Mouse (Mus musculus) liver, adult 2 months (tissue): Measurements from ENCODE around the gene Dock4. TPM values are rescaled to one million over a fixed set of nuclear protein-coding genes. Genes with fewer than 3 reads are reported as not detected.

Experiments used
- DNase-seq: peaks from one replicate; pipeline ENCODE4 v3.0.0-alpha.2; 2011; ENCODE audit warnings: low read depth, low spot score; ENCODE audit errors: extremely low read depth
- H3K27ac ChIP-seq: fragments of 200-500 bp; replicated peaks from 2 replicates; pipeline ENCODE4 v1.5.1; 2012; ENCODE audit warnings: low read depth, mild to moderate bottlenecking, control low read depth, inconsistent platforms, low read length; ENCODE audit not compliant: insufficient read depth
- H3K27me3 ChIP-seq: fragments of 200-500 bp; 2 replicates; pipeline ENCODE4 v1.6.1; 2012; ENCODE audit warnings: mild to moderate bottlenecking, moderate library complexity, low read length, inconsistent platforms; ENCODE audit not compliant: control insufficient read depth, insufficient read depth
- H3K36me3 ChIP-seq: fragments of 200-500 bp; 2 replicates; pipeline ENCODE4 v1.6.1; 2012; ENCODE audit warnings: low read length, inconsistent platforms; ENCODE audit not compliant: control insufficient read depth, insufficient read depth
- H3K4me1 ChIP-seq: fragments of 200-500 bp; 2 replicates; pipeline ENCODE4 v1.6.1; 2011; ENCODE audit warnings: low read length; ENCODE audit not compliant: control insufficient read depth, insufficient read depth
- H3K4me3 ChIP-seq: fragments of 200-500 bp; 2 replicates; pipeline ENCODE4 v1.5.1; 2011; ENCODE audit warnings: low read depth, mild to moderate bottlenecking, control low read depth, low read length, moderate library complexity; ENCODE audit not compliant: insufficient read depth
- H3K79me2 ChIP-seq: fragments of 200-500 bp; 2 replicates; pipeline ENCODE4 v1.6.1; 2012; ENCODE audit warnings: inconsistent platforms, mild to moderate bottlenecking, low read length, moderate library complexity; ENCODE audit not compliant: control insufficient read depth, insufficient read depth
- H3K9ac ChIP-seq: fragments of 200-500 bp; 2 replicates; pipeline ENCODE4 v1.6.1; 2012; ENCODE audit warnings: low read depth, mild to moderate bottlenecking, control low read depth, inconsistent platforms, low read length
- CTCF ChIP-seq: fragments of 200-500 bp; IDR thresholded peaks from 2 replicates; pipeline ENCODE4 v1.5.1; 2011; ENCODE audit warnings: low read depth, low read length, control low read depth
- POLR2A ChIP-seq: fragments of 200-500 bp; IDR thresholded peaks from 2 replicates; pipeline ENCODE4 v1.6.1; 2011; ENCODE audit warnings: low read length, control low read depth; ENCODE audit not compliant: insufficient read depth; ENCODE audit errors: extremely low read depth
- WGBS: fragments of 180-500 bp; shearing (Covaris S2); methylation state at CpG from one replicate; pipeline ENCODE4 v1.1.7; 2018; 5-methylcytosine and 5-hydroxymethylcytosine counted together
- polyA plus RNA-seq: library from polyadenylated mRNA; depleted of rRNA; stranded (reverse); fragments of >200 nt; gene quantifications from 2 replicates; pipeline ENCODE4 v1.2.3, GENCODE M21; 2012
- total RNA-seq: library from RNA; depleted of rRNA; stranded (reverse); fragments of >200 nt; gene quantifications from 2 replicates; pipeline ENCODE4 v1.2.3, GENCODE M21; 2014

The Dock4 gene
- total and polyA plus RNA-seq, 2 experiments, result 5.9 to 26.8 TPM

DNA sequence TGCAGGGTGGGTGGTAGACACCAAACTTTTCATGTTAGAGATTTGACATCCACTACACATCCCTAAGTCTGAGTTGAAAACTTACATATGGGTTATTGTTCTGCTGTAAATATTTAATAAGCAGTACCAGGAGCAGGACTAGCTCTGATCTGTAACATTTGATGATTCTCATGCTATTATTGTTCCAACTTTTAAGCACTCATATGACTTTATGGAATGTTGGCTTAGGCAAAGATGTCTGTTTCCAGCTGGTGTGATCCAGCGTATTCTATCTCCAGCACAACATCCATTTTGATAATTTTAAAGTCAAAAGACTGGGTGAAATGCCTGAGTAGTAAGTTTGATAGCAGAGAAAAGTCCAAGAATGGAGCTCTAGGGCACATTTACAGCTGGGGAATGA lies 261.4 kb downstream of the Dock4 start:
- Histone ChIP-seq H3K4me3 (no peak overlapping the region), H3K36me3 (peaks cover 37% of the 10 kb centered on the region), H3K79me2 (no peaks in the 10 kb centered on the region), H3K4me1 (no peaks in the 10 kb centered on the region), H3K27ac (no peak overlapping the region), H3K27me3 (no peaks in the 10 kb centered on the region), H3K9ac (no peak overlapping the region)
- TF ChIP-seq POLR2A, result no peak
- no peak for TF ChIP-seq CTCF
- WGBS, result 86% methylated on average over 1 of the region's 1 CpGs
- DNase-seq, result no peak

DNA sequence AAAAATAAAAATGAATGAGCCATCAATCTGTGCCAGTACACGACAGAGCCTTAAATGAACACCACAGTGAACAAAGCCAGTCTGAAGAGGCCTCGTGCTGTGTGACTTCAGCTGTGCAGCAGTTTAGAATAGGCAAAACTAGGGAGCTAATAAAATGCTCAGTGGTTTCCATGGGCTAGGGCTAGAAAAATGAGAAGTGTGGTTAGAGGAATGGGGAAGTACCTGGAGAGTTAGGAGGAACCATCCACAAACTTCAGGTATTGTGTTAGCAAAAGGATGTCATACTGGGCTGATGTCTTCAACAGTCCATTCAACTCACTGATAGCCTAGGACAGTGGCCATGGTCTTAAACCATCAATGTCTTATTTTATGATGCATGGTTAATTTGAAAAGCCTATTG lies 263.3 kb downstream of the Dock4 start:
- Histone ChIP-seq H3K36me3 (peaks cover 38% of the 10 kb centered on the region), H3K27ac (no peak overlapping the region), H3K9ac (no peak overlapping the region), H3K4me3 (no peak overlapping the region), H3K79me2 (no peaks in the 10 kb centered on the region), H3K4me1 (no peaks in the 10 kb centered on the region), H3K27me3 (no peaks in the 10 kb centered on the region)
- 87% methylated on average over 2 of the region's 2 CpGs for WGBS
- DNase-seq, result no peak
- TF ChIP-seq POLR2A (no peak), CTCF (no peak)

DNA sequence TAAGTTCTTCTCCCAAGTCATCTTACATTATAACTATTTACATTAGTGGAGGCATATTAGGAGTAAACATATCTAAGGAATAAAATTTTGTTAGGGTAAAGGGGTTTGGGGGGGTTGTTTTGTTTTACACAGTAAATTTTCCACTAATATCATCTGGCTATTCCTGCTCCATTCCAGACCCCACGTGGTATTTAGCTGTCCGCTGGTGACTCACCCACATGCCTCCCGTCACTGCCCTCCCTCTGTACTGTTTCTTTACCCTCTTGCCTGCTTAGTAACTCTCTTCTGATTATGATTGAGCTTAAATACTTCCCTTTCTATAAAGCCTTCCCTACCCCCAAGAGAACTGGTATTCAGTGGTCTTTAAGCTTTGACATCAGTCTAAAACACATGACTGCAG lies 266.5 kb downstream of the Dock4 start:
- Histone ChIP-seq H3K27ac (no peak overlapping the region), H3K27me3 (no peaks in the 10 kb centered on the region), H3K79me2 (no peaks in the 10 kb centered on the region), H3K9ac (no peak overlapping the region), H3K4me1 (no peaks in the 10 kb centered on the region), H3K36me3 (peaks cover 29% of the 10 kb centered on the region), H3K4me3 (no peak overlapping the region)
- TF ChIP-seq CTCF, result no peak
- no peak for TF ChIP-seq POLR2A
- 96% methylated on average over 3 of the region's 3 CpGs for WGBS
- DNase-seq, result no peak

DNA sequence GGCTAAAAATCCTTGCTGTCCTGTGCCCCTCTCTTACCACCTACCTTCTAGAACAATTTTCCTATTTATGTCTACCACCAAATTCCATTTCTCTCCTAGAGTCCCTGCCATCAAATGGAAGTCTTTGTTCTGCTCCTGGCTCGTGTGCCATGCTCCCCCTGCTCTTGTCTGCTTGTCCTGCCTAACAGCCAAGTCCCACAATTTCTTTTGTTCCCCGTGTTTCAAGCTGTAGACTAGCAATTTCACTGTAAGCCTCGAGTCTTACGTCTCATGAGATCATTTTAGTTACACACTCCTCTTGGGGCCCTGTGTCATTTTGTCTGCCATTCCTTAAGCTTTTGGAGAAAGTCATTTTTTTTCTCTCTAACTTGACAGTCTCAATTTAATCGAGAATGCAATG lies 268.5 kb downstream of the Dock4 start:
- 86% methylated on average over 5 of the region's 5 CpGs for WGBS
- Histone ChIP-seq H3K36me3 (peaks cover 20% of the 10 kb centered on the region), H3K9ac (no peak overlapping the region), H3K79me2 (no peaks in the 10 kb centered on the region), H3K27me3 (no peaks in the 10 kb centered on the region), H3K27ac (no peak overlapping the region), H3K4me3 (no peak overlapping the region), H3K4me1 (no peaks in the 10 kb centered on the region)
- TF ChIP-seq CTCF, result no peak
- TF ChIP-seq POLR2A, result no peak
- DNase-seq, result no peak

DNA sequence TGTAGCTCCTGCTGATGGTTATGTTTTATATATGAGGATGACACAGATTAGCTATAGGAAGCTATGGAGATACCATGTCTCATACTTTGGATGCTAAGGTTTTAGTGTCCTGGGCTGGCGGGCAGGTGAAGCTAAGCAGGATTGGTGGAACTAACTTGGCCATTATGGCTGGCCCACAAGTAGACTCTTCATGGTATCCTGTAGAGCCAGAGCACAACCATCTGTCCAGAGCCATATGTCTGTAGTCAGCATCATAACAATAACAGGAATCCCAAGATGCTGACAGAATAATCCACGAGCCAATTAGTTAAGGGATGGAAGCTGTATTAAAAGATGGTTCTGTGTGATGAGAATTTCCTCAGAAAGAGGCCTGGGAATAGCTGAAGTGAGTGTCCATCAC lies 269.4 kb downstream of the Dock4 start:
- no peak for DNase-seq
- Histone ChIP-seq H3K27me3 (no peaks in the 10 kb centered on the region), H3K79me2 (no peaks in the 10 kb centered on the region), H3K27ac (no peak overlapping the region), H3K9ac (no peak overlapping the region), H3K36me3 (peaks cover 16% of the 10 kb centered on the region), H3K4me1 (no peaks in the 10 kb centered on the region), H3K4me3 (no peak overlapping the region)
- TF ChIP-seq POLR2A, result no peak
- TF ChIP-seq CTCF, result no peak
- WGBS, result 95% methylated on average over 2 of the region's 2 CpGs

DNA sequence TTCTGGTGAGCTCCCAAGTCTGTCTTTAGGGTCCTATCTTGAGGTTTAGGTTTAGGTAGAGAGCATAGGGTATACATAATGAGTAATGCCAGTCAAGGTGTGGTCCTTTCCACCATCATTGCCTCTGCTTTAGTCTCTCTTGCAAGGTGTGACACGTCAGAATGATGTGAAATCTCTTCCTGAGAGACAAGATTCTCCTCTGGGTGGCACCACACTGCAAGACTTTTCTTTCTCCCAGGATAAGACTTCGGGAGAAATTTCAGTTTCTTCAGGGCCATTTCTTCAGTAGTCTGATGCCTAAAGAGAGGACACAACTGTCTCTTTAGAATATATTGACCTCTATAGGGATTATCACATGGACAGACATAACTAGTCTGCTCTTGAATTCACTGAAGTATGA lies 282.6 kb downstream of the Dock4 start:
- H3K9ac ChIP-seq, result no peak overlapping the region
- H3K27ac ChIP-seq, result no peak overlapping the region
- 77% methylated on average over 2 of the region's 2 CpGs for WGBS
- no peaks in the 10 kb centered on the region for H3K79me2 ChIP-seq
- peaks cover 24% of the 10 kb centered on the region for H3K36me3 ChIP-seq
- TF ChIP-seq POLR2A, result no peak
- no peak for TF ChIP-seq CTCF
- H3K4me1 ChIP-seq, result no peaks in the 10 kb centered on the region
- no peaks in the 10 kb centered on the region for H3K27me3 ChIP-seq
- DNase-seq, result no peak
- no peak overlapping the region for H3K4me3 ChIP-seq
